Mouse (Mus musculus): Measurements from ENCODE around the gene U2af2.

DNA sequence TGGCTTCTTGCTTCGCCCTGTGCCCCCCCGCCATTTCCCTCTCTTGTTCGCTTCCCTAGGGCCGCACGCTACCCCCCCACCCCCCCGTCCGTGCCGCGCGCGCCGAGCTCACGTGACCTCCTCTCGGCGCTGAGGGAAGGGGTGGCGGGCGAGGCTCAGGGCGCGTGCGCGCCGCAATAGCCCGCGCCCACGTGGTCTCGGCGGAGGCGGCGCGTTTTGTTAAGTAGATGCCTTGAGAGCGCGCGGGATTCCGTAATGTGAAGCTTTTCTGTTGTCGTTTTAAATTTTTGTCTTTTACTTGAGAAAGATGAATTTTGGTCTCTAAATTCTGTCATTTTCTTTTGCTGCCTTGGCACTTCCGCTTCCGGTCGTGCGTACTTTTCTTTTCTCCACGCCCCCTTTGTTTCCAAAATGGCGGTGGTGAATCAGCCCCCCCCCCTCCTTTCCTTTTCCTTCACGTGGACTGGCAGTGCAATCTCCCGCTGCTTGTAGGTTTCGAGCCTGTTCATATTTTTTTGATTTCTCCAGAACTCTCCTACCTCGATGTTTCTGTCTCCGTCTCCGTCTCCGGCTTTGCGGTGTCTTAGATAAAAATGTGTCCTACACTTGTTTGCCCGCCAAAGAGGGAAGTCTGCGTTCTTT is 538 bp downstream of the U2af2 start:
- no peak for TF ChIP-seq CTCF (IDR thresholded peaks at IDR 0.05; ENCODE audit: control insufficient read depth, insufficient read depth, low read length)
- TF ChIP-seq POLR2A (IDR thresholded peaks at IDR 0.05; ENCODE audit: borderline replicate concordance, control insufficient read depth, low read depth, low read length): no peak

All from bone marrow, adult 2 months (tissue).